Mouse (Mus musculus): ENCODE measurements around the gene Zfp69. TPM values are rescaled to one million over a fixed set of nuclear protein-coding genes. Genes with fewer than 3 reads are reported as not detected.

Zfp69 gene
- total and polyA plus RNA-seq, 3 experiments = 0.46 to 2.2 (median 0.89) TPM

DNA sequence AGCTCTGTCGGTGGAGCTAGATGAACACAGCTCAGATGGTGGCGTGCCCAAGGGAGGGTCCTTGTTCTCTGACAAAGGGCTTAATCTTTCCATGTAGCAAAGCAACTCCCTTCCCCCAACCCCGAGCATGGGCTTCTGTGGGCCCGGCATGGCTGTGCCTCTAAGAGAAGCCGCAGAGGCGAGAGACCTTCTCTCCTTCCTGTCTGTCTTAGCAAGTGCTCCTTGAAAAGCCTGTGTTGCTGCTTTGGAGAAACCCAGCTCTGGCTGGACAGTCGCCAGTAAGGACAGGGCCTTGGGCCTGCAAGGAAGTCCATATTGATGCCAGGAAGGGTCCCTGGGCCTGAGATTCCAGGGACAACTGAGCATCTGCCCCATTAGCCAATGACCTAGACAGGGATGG is 56.3 kb downstream of the Zfp69 start:
- DNase-seq (ENCODE audit: extremely low read depth) = no peak
- peaks cover 3% of the 10 kb centered on the region for H3K9me3 ChIP-seq (replicated peaks; ENCODE audit: low read length)
- H3K4me3 ChIP-seq (replicated peaks in 1 of 3; ENCODE audit: low read depth in 2 of 3, low read length in 2 of 3, poor library complexity in 1 of 3) = no peak overlapping the region
- H3K4me2 ChIP-seq (ENCODE audit: insufficient read depth, low read depth, poor library complexity, severe bottlenecking) = no peak overlapping the region
- H3K27me3 ChIP-seq (replicated peaks) = peaks cover 35% of the 10 kb centered on the region
- dilution Hi-C loops (cut with MboI; ENCODE audit: extremely low pct_ligation_motif_present, extremely low pct_unique_long_range_greater_than_20kb, low sequenced_read_pairs) = no loop called here
- no peaks in the 10 kb centered on the region for H3K4me1 ChIP-seq (ENCODE audit: control insufficient read depth in 1 of 2, insufficient read depth in 2 of 2)
- H3K9ac ChIP-seq (ENCODE audit: insufficient read depth, low read depth) = no peak overlapping the region
- H3K79me2 ChIP-seq (replicated peaks; ENCODE audit: control insufficient read depth, extremely low read depth, insufficient read depth, poor library complexity, severe bottlenecking) = no peaks in the 10 kb centered on the region
- TF ChIP-seq E2F4 (IDR thresholded peaks at IDR 0.05; ENCODE audit: insufficient replicate concordance, low read depth, low read length) (no peak), MXI1 (IDR thresholded peaks at IDR 0.05; ENCODE audit: low read depth, low read length) (no peak), POLR2A (IDR thresholded peaks at IDR 0.05; ENCODE audit: low read depth, low read length) (no peak), TBP (conservative IDR thresholded peaks at IDR 0.05; ENCODE audit: low read depth, low read length) (no peak), SMC3 (IDR thresholded peaks at IDR 0.05; ENCODE audit: low read depth, low read length) (no peak)
- no peaks in the 10 kb centered on the region for H3K36me3 ChIP-seq (replicated peaks in 1 of 2; ENCODE audit: control insufficient read depth in 1 of 2, insufficient read depth in 1 of 2, low read length in 1 of 2)
- in situ Hi-C loops (cut with MboI; ENCODE audit: low pct_ligation_motif_present, low pct_unique_long_range_greater_than_20kb, low sequenced_read_pairs) = no loop called here
- no peak overlapping the region for H3K27ac ChIP-seq (ENCODE audit: insufficient read depth, low read depth)

DNA sequence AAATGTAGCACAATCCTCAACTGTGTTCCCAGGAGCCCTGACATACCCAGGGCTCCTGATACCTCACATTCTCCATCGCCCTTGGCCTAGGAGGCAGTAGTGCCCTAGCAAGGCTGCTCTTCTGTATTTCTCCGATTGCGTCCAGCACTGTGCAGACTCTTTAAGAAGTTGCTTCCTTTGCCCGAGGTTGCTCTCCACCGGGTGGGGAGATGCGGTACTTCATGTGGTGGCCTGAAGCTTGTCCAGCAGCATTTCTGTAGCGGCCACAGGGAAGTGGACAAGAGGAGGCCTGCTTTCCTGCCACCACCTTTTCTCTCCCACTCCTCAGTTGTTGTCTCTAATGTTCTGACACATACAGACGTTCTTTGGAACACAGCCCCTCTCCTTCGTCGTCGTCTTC is 56.9 kb downstream of the Zfp69 start:
- Histone ChIP-seq H3K27me3 (replicated peaks) (peaks cover 35% of the 10 kb centered on the region), H3K4me2 (ENCODE audit: insufficient read depth, low read depth, poor library complexity, severe bottlenecking) (no peak overlapping the region), H3K9me3 (replicated peaks; ENCODE audit: low read length) (peaks cover 3% of the 10 kb centered on the region), H3K79me2 (replicated peaks; ENCODE audit: control insufficient read depth, extremely low read depth, insufficient read depth, poor library complexity, severe bottlenecking) (no peaks in the 10 kb centered on the region), H3K27ac (ENCODE audit: insufficient read depth, low read depth) (no peak overlapping the region), H3K4me1 (ENCODE audit: control insufficient read depth in 1 of 2, insufficient read depth in 2 of 2) (no peaks in the 10 kb centered on the region), H3K4me3 (replicated peaks in 1 of 3; ENCODE audit: low read depth in 2 of 3, low read length in 2 of 3, poor library complexity in 1 of 3) (no peak overlapping the region), H3K36me3 (replicated peaks in 1 of 2; ENCODE audit: control insufficient read depth in 1 of 2, insufficient read depth in 1 of 2, low read length in 1 of 2) (no peaks in the 10 kb centered on the region), H3K9ac (ENCODE audit: insufficient read depth, low read depth) (no peak overlapping the region)
- dilution Hi-C loops (cut with MboI; ENCODE audit: extremely low pct_ligation_motif_present, extremely low pct_unique_long_range_greater_than_20kb, low sequenced_read_pairs) = no loop called here
- in situ Hi-C loops (cut with MboI; ENCODE audit: low pct_ligation_motif_present, low pct_unique_long_range_greater_than_20kb, low sequenced_read_pairs) = no loop called here
- no peak for DNase-seq (ENCODE audit: extremely low read depth)
- TF ChIP-seq MYC (IDR thresholded peaks at IDR 0.05; ENCODE audit: low read depth, low read length) = no peak
- TF ChIP-seq USF2 (conservative IDR thresholded peaks at IDR 0.05; ENCODE audit: low read depth, low read length) = no peak
- no peak for TF ChIP-seq MAX (IDR thresholded peaks at IDR 0.05; ENCODE audit: low read length)
- TF ChIP-seq ELF1 (IDR thresholded peaks at IDR 0.05; ENCODE audit: low read depth, low read length) = no peak
- TF ChIP-seq RAD21 (IDR thresholded peaks at IDR 0.05; ENCODE audit: low read depth, low read length) = no peak
- no peak for TF ChIP-seq RCOR1 (conservative IDR thresholded peaks at IDR 0.05; ENCODE audit: low read depth, low read length)
- TF ChIP-seq ETS1 (conservative IDR thresholded peaks at IDR 0.05; ENCODE audit: low read depth, low read length) = no peak
- TF ChIP-seq TCF12 (IDR thresholded peaks at IDR 0.05; ENCODE audit: low read depth, low read length) = no peak

DNA sequence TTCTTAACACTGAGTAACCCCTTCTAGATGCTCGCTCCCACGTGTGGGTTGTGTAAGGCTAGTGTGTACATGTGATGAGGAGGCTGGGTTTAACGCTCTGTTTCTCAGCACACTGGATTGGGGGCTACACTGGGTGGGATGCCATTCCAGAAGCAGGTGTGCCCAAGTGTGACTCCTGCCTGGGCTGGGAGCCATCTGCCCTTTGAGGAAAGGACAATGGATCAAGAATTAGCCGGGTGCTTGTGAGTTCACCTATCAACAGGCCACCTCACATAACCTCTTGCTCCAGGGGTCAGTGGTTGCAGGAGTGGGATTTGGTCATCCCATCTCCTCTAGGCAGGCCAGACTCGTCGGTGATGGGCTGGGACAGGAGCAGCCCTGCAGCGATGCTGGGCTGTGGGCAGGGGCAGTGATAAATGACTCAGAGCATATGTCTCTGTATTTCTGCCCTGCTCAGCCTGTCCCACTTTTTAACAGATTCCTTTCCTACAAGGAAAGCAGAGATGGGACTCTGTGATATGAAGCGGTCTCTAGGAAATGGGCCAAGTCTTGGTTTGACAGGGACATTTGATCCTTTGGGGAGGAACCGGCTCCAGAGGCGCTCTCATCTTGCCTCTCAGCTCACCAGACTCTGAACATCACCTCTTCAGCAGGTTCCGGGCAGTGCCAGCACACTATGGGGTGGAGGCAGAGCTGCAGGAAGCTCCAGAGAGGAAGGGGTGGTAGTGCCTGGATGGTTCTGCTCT is 57.7 kb downstream of the Zfp69 start:
- H3K36me3 ChIP-seq (replicated peaks in 1 of 2; ENCODE audit: control insufficient read depth in 1 of 2, insufficient read depth in 1 of 2, low read length in 1 of 2) = no peaks in the 10 kb centered on the region
- dilution Hi-C loops (cut with MboI; ENCODE audit: extremely low pct_ligation_motif_present, extremely low pct_unique_long_range_greater_than_20kb, low sequenced_read_pairs) (no loop called here), in situ Hi-C loops (cut with MboI; ENCODE audit: low pct_ligation_motif_present, low pct_unique_long_range_greater_than_20kb, low sequenced_read_pairs) (no loop called here)
- no peak overlapping the region for H3K9ac ChIP-seq (ENCODE audit: insufficient read depth, low read depth)
- H3K9me3 ChIP-seq (replicated peaks; ENCODE audit: low read length) = peaks cover 3% of the 10 kb centered on the region
- no peak for TF ChIP-seq TBP (conservative IDR thresholded peaks at IDR 0.05; ENCODE audit: low read depth, low read length)
- no peak for TF ChIP-seq ZNF384 (IDR thresholded peaks at IDR 0.05; ENCODE audit: low read depth, low read length)
- TF ChIP-seq JUND (conservative IDR thresholded peaks at IDR 0.05; ENCODE audit: low read depth, low read length) = no peak
- TF ChIP-seq ETS1 (conservative IDR thresholded peaks at IDR 0.05; ENCODE audit: low read depth, low read length) = no peak
- TF ChIP-seq SMC3 (IDR thresholded peaks at IDR 0.05; ENCODE audit: low read depth, low read length) = no peak
- no peak for TF ChIP-seq MAFK (IDR thresholded peaks at IDR 0.05; ENCODE audit: insufficient replicate concordance, low read length)
- TF ChIP-seq BHLHE40 (IDR thresholded peaks at IDR 0.05; ENCODE audit: low read depth, low read length) = no peak
- TF ChIP-seq MAZ (IDR thresholded peaks at IDR 0.05; ENCODE audit: low read depth, low read length) = no peak
- TF ChIP-seq POLR2AphosphoS2 (IDR thresholded peaks at IDR 0.05; ENCODE audit: low read depth, low read length) = no peak
- TF ChIP-seq UBTF (IDR thresholded peaks at IDR 0.05; ENCODE audit: low read depth, low read length) = no peak
- TF ChIP-seq CHD1 (IDR thresholded peaks at IDR 0.05; ENCODE audit: low read depth, low read length) = no peak
- TF ChIP-seq ELF1 (IDR thresholded peaks at IDR 0.05; ENCODE audit: low read depth, low read length) = no peak
- TF ChIP-seq ZKSCAN1 (IDR thresholded peaks at IDR 0.05; ENCODE audit: borderline replicate concordance, low read depth, low read length) = no peak
- no peak for TF ChIP-seq RAD21 (IDR thresholded peaks at IDR 0.05; ENCODE audit: low read depth, low read length)
- H3K4me1 ChIP-seq (ENCODE audit: control insufficient read depth in 1 of 2, insufficient read depth in 2 of 2) = no peaks in the 10 kb centered on the region
- no peak overlapping the region for H3K4me3 ChIP-seq (replicated peaks in 1 of 3; ENCODE audit: low read depth in 2 of 3, low read length in 2 of 3, poor library complexity in 1 of 3)
- H3K27ac ChIP-seq (ENCODE audit: insufficient read depth, low read depth) = no peak overlapping the region
- no peaks in the 10 kb centered on the region for H3K79me2 ChIP-seq (replicated peaks; ENCODE audit: control insufficient read depth, extremely low read depth, insufficient read depth, poor library complexity, severe bottlenecking)
- H3K4me2 ChIP-seq (ENCODE audit: insufficient read depth, low read depth, poor library complexity, severe bottlenecking) = no peak overlapping the region
- no peak for DNase-seq (ENCODE audit: extremely low read depth)
- H3K27me3 ChIP-seq (replicated peaks) = peaks cover 35% of the 10 kb centered on the region

Data from CH12.LX (cell line).